Mouse (Mus musculus) midbrain, embryonic 11.5 days (tissue): Measurements from ENCODE around the gene Hdac11. TPM values are rescaled to one million over a fixed set of nuclear protein-coding genes. Genes with fewer than 3 reads are reported as not detected.

Source experiments
- ATAC-seq: fragments of 200-750 bp; cut with Nextera tagmentation; 2 replicates; pipeline ENCODE4 v1.8.0; 2017; ENCODE audit warnings: moderate TSS enrichment, moderate library complexity; ENCODE audit not compliant: low FRiP score
- DNase-seq: peaks from one replicate; pipeline ENCODE4 v3.0.0; 2015; ENCODE audit warnings: low spot score; ENCODE audit errors: missing footprints
- H3K27ac ChIP-seq: fragments of 300-500 bp; sonication (generic); 2 replicates; pipeline ENCODE4 v1.5.1; 2014; ENCODE audit warnings: low read depth, low read length
- H3K27me3 ChIP-seq: fragments of 300-500 bp; sonication (generic); 2 replicates; pipeline ENCODE4 v1.6.1; 2014; ENCODE audit warnings: mild to moderate bottlenecking, low read length, moderate library complexity, mixed read lengths; ENCODE audit not compliant: control insufficient read depth, insufficient read depth
- H3K36me3 ChIP-seq: fragments of 300-500 bp; sonication (generic); 2 replicates; pipeline ENCODE4 v1.6.1; 2014; ENCODE audit warnings: mild to moderate bottlenecking, low read length, moderate library complexity, mixed read lengths; ENCODE audit not compliant: control insufficient read depth, insufficient read depth
- H3K4me1 ChIP-seq: fragments of 300-500 bp; sonication (generic); 2 replicates; pipeline ENCODE4 v1.6.1; 2014; ENCODE audit warnings: low read length; ENCODE audit not compliant: control insufficient read depth, insufficient read depth
- H3K4me2 ChIP-seq: fragments of 300-500 bp; sonication (generic); 2 replicates; pipeline ENCODE4 v1.6.1; 2014; ENCODE audit warnings: mild to moderate bottlenecking, moderate library complexity
- H3K4me3 ChIP-seq: fragments of 300-500 bp; sonication (generic); 2 replicates; pipeline ENCODE4 v1.5.1; 2014; ENCODE audit warnings: low read depth, low read length
- H3K9ac ChIP-seq: fragments of 300-500 bp; sonication (generic); 2 replicates; pipeline ENCODE4 v1.6.1; 2014; ENCODE audit warnings: low read length
- H3K9me3 ChIP-seq: fragments of 300-500 bp; sonication (generic); 2 replicates; pipeline ENCODE4 v1.6.1; 2016; ENCODE audit warnings: low read length; ENCODE audit not compliant: control insufficient read depth
- WGBS: fragments of 180-500 bp; shearing (Covaris S2); extraction: QIAGEN DNeasy Blood & Tissue Kit; methylation state at CpG from one replicate; pipeline ENCODE4 v1.1.7; 2014; 5-methylcytosine and 5-hydroxymethylcytosine counted together
- polyA plus RNA-seq: library from polyadenylated mRNA; unstranded; fragments of >200 nt; fragmentation: Nextera tagmentation; extraction: Ambion mirVana; gene quantifications from 2 replicates; pipeline ENCODE4 v1.2.1, GENCODE M21; 2014

Gene Hdac11
- polyA plus RNA-seq, 1 experiment from 2014 or later = 13.0 TPM

DNA sequence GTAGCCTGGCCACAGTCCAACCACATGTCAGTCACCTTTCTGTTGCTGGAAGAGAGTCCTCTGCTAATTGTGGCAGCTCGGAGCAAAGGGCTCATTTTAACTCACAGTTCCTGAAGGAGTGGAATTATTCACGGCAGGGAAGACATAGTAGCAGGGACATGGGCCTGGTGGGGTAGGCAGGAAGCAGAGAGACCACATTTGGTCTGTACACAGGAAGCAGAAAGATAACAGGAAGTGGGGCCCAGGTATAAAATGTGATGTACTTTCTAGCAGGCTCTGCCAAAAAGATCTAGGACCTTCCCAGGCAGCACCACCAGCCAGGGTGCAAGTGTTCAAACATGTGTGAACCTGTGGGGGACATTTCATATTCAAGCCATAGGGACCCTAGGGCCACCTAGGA, 15.9 kb downstream of the Hdac11 start:
- DNase-seq (no peak), ATAC-seq (no peak)
- no peak overlapping the region for H3K27ac ChIP-seq
- H3K27me3 ChIP-seq = no peaks in the 10 kb centered on the region
- H3K9ac ChIP-seq = no peak overlapping the region
- WGBS = 76% methylated on average over 2 of the region's 2 CpGs
- H3K4me2 ChIP-seq = no peak overlapping the region
- H3K4me3 ChIP-seq = no peak overlapping the region
- H3K9me3 ChIP-seq = no peaks in the 10 kb centered on the region
- no peaks in the 10 kb centered on the region for H3K4me1 ChIP-seq
- no peaks in the 10 kb centered on the region for H3K36me3 ChIP-seq

DNA sequence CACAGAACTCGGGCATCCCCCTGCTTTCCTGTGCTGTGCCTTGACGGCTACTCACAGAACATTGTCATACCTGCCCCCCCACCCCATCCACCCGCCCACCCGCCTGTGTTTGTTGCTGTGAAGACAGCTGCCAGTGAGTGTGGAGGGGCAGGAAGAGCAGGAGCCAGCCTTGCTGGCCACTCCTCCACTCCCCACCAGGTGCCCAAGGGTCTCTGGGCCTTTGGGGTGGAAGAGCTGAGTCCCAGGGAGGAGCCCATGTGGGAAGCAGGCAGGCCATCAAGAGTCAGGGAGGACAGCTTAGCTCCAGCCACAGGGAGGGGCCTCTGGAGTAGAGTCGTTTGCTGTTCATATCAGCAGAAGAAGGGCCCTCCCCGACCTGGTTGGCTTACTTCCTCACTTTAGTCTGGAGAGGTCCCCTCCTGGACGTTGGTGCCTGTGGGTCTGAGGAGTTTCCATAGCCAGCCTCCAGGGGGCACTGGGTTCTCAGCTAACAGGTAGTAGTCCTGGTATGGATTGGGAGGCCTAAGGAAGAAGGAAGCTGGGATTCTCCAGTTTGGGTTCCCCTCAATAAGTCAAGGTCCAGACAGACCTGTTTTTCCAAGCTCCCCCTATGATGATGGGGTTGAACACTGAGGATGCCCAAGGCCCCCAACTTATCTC, 16.9 kb downstream of the Hdac11 start:
- H3K4me1 ChIP-seq = no peaks in the 10 kb centered on the region
- no peak overlapping the region for H3K27ac ChIP-seq
- WGBS = 49% methylated on average over 7 of the region's 7 CpGs
- no peak overlapping the region for H3K9ac ChIP-seq
- no peak overlapping the region for H3K4me3 ChIP-seq
- H3K4me2 ChIP-seq = no peak overlapping the region
- DNase-seq = peak; percentile 93
- no peaks in the 10 kb centered on the region for H3K27me3 ChIP-seq
- H3K36me3 ChIP-seq = no peaks in the 10 kb centered on the region
- ATAC-seq = peak; percentile 63; the same call in 1 of the 2 replicates
- no peaks in the 10 kb centered on the region for H3K9me3 ChIP-seq

DNA sequence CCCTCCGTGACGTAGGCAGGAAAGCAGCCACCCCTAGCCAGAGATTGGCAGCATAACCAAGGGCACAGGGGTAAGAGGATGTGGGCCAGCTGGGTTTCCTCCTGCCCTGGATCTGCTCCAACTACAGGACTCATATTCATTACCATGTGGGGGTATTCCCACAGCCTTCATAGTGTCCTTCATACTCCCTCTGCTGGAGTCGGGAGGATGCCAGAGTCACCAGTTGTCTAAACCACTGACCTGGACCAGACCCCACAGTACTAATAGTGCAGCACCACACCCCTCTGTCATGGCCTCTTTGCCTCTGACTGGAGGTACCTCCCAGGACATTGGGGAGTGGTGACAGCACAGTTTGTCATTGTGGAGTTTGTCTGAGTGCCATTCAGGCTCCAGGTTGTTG, 17.7 kb downstream of the Hdac11 start:
- DNase-seq (no peak), ATAC-seq (no peak)
- Histone ChIP-seq H3K27me3 (no peaks in the 10 kb centered on the region), H3K9ac (no peak overlapping the region), H3K4me1 (no peaks in the 10 kb centered on the region), H3K4me2 (no peak overlapping the region), H3K36me3 (no peaks in the 10 kb centered on the region), H3K9me3 (no peaks in the 10 kb centered on the region), H3K4me3 (no peak overlapping the region), H3K27ac (no peak overlapping the region)
- 81% methylated on average over 3 of the region's 3 CpGs for WGBS

DNA sequence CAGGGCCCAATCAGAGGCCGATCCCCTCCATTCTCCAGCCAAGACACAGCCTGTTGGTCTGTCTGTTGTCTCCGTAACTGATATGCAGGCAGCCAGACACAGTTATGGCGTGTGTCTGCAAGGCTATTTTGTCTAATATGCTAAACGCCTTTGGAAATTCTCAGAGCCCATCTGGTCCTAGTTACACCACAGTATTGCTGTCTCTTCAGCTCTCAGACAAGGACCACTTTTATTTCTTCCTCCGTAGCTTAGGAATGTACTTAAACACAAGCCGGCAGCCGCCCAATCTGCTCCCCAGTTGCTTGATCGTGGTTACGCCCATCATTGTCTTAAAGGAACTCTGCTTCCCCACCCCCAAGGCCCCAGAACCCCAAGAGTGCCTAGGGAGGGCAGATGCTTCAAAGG, 24.3 kb downstream of the Hdac11 start:
- Histone ChIP-seq H3K9me3 (no peaks in the 10 kb centered on the region), H3K4me3 (no peak overlapping the region), H3K9ac (no peak overlapping the region), H3K27ac (no peak overlapping the region), H3K4me1 (no peaks in the 10 kb centered on the region), H3K36me3 (no peaks in the 10 kb centered on the region), H3K27me3 (no peaks in the 10 kb centered on the region), H3K4me2 (no peak overlapping the region)
- no peak for ATAC-seq
- 65% methylated on average over 9 of the region's 9 CpGs for WGBS
- no peak for DNase-seq

DNA sequence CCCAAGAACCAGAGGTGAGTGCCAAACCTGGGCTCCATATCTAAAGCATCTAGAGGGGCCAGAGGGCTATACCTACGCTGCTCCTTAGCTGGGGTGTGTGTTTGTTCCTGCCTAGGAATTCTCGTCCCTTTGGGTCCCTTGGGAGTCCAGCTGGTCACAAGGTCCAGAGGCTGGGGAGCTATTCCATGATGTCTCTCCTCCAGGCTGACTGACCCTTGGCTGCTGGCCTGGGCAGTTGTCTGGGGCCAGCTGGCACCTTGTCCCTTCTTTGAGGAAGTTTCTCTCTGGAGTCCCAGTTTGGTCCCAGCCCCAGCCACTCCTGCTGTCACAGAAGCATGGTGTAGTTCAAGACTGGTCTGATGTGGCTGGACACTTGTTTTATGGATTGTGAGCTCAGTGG, 24.9 kb downstream of the Hdac11 start:
- H3K9me3 ChIP-seq = no peaks in the 10 kb centered on the region
- ATAC-seq (no peak), DNase-seq (no peak)
- WGBS = 65% methylated on average over 2 of the region's 2 CpGs
- H3K4me2 ChIP-seq = no peak overlapping the region
- no peak overlapping the region for H3K9ac ChIP-seq
- no peaks in the 10 kb centered on the region for H3K36me3 ChIP-seq
- no peak overlapping the region for H3K27ac ChIP-seq
- no peaks in the 10 kb centered on the region for H3K4me1 ChIP-seq
- H3K4me3 ChIP-seq = no peak overlapping the region
- no peaks in the 10 kb centered on the region for H3K27me3 ChIP-seq

DNA sequence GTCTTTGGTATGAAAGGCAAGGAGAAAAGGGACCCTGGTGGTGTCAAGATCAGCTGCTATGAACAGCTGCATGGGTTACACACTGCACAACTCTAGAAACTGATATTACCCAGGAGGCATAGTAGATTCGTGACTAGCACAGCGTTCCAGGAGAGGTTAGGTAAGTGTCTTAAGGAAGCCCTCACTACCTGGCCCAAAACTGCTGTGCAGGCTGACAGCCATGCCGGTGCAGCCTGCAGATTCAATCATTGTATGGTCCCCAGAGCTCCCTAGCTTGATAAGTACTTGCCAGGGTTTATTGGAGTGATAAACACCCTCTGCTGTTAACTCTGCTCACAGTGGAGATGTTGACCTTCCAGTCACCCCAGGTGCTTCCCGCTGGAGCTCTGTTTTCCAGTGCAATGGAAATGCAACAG, 25.6 kb downstream of the Hdac11 start:
- Histone ChIP-seq H3K9me3 (no peaks in the 10 kb centered on the region), H3K9ac (no peak overlapping the region), H3K4me3 (no peak overlapping the region), H3K27me3 (no peaks in the 10 kb centered on the region), H3K27ac (no peak overlapping the region), H3K36me3 (no peaks in the 10 kb centered on the region), H3K4me2 (no peak overlapping the region), H3K4me1 (no peaks in the 10 kb centered on the region)
- ATAC-seq = no peak
- no peak for DNase-seq
- 88% methylated on average over 4 of the region's 4 CpGs for WGBS

DNA sequence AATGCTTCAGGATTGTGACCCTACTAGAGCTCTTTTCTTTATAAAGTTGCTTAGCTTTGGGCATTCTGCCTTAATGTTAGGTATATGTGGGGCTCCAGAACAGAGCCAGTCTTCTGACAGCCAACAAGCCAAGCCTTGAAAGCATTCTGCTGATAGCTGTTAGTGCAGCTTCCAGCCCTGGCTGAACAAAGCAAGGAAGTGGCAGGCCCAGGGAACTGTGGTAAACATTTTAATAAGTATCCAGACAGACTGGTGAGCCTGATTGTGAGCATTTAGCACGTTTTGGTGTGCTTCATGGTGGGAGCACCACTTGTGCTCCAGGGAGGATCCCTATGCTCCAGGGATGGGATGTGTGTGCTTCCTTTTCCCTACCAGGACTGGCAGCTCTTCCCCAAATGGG, 26.6 kb downstream of the Hdac11 start:
- WGBS = 35% methylated on average over 1 of the region's 1 CpGs
- H3K27me3 ChIP-seq = no peaks in the 10 kb centered on the region
- no peaks in the 10 kb centered on the region for H3K4me1 ChIP-seq
- no peak overlapping the region for H3K9ac ChIP-seq
- H3K4me3 ChIP-seq = no peak overlapping the region
- no peak for ATAC-seq
- no peak overlapping the region for H3K27ac ChIP-seq
- H3K36me3 ChIP-seq = no peaks in the 10 kb centered on the region
- H3K4me2 ChIP-seq = no peak overlapping the region
- no peak for DNase-seq
- H3K9me3 ChIP-seq = no peaks in the 10 kb centered on the region

DNA sequence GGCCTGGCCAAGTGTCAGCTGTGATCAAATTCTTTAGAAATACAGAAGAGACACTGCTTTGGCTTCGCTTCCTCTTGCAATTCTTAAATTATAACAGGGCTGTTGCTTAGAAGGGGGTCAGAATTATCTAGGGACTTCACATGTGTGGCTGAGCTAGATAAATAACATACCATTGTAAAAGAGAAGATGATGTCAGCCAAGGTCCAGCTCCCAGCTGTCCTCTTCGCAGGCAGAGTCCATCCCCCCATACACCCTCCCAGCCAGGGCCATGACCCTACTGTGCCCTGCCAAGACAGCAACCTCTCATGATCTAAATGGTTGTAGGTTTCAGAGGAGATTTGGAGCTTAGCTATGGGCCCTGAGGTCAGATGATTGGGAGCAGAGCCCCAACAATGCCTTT, 27.5 kb downstream of the Hdac11 start:
- Histone ChIP-seq H3K4me2 (no peak overlapping the region), H3K27me3 (no peaks in the 10 kb centered on the region), H3K9ac (no peak overlapping the region), H3K9me3 (no peaks in the 10 kb centered on the region), H3K4me1 (no peaks in the 10 kb centered on the region), H3K4me3 (no peak overlapping the region), H3K36me3 (no peaks in the 10 kb centered on the region), H3K27ac (no peak overlapping the region)
- 72% methylated on average over 2 of the region's 2 CpGs for WGBS
- no peak for DNase-seq
- ATAC-seq = no peak

DNA sequence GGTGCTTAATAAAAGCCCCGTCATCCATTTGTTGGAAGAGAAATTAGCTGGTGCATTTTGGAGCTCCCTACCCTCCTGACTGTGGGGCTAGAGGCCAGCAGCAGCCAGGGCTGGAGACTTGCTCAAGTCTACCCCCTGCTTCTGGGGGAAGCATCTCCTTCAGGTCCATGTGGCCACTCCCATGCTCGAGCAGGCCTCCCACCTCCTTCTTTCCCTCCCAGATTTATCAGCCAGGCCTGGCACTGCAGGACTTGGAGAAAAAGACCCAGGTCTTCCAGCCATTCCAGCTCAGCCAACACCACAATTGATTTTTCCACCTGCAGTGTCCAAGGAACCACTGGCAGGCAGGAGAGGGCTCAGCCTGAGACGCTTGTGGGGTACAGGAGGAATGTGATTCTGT, 28.3 kb downstream of the Hdac11 start:
- no peak overlapping the region for H3K9ac ChIP-seq
- DNase-seq (no peak), ATAC-seq (no peak)
- 65% methylated on average over 3 of the region's 3 CpGs for WGBS
- H3K27ac ChIP-seq = no peak overlapping the region
- H3K4me3 ChIP-seq = no peak overlapping the region
- H3K36me3 ChIP-seq = no peaks in the 10 kb centered on the region
- no peak overlapping the region for H3K4me2 ChIP-seq
- H3K27me3 ChIP-seq = no peaks in the 10 kb centered on the region
- H3K9me3 ChIP-seq = no peaks in the 10 kb centered on the region
- no peaks in the 10 kb centered on the region for H3K4me1 ChIP-seq
